In the genomic region with DNA sequence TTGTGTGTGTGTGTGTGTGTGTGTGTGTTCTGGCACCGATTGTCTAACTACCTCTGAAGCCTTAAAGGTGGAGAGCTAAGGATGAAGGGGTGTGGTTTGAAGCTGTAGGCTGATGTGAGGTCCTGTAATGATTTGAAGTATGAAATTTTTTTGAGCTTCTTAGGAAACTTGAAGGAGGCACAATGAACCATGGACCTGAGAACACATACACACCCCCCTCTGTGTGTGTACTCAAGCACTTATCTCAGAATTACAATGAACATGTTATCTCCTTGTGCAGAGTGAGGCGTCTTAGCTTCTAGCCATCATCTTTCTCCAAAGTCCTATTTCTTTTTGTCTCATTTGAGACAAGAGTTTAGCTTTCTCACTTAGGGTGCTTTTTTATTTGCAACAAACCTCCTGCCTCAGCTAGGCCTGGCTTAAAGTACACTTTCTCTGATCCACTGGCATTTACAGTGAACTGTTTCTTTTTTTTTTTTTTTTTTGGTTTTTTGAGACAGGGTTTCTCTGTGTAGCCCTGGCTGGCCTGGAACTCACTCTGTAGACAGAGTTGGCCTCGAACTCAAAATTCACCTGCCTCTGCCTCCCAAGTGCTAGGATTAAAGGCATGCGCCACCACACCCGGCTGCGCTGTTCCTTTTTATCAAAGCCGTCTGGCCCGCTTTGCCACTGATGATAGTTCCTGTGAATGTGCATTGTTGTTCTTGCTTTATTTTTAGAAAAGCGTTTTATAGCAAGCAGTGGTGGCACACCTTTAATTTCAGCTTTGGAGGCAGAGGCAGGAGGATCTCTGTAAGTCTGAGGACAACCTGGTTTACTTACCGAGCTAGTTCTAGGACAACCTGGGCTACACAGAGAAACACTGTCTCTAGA, we compare ENCODE assay signal across 8 mouse cellular contexts. TPM values are rescaled to one million over a fixed set of nuclear protein-coding genes. Genes with fewer than 3 reads are reported as not detected.
A peak's percentile ranks its signal among the peaks of the same experiment; 100 is the strongest.
DNase-seq lines count a peak whose midpoint lies in the region; ATAC-seq lines count a peak whose summit lies in the region.

No protein-coding gene starts in this region.

- no peak for ATAC-seq in megakaryocyte, adult 5-6 weeks (ENCODE audit: poor library complexity, severe bottlenecking)
- ATAC-seq in embryonic facial prominence, embryonic 15.5 days (ENCODE audit: insufficient number of reproducible peaks, low FRiP score, low TSS enrichment, low read depth) = no peak
- no peak for ATAC-seq in limb, embryonic 15.5 days (ENCODE audit: insufficient number of reproducible peaks, low FRiP score, low TSS enrichment, low read depth)
- ATAC-seq in stomach, embryonic 14.5 days (ENCODE audit: insufficient number of reproducible peaks, insufficient read depth, low FRiP score, low read depth) = peak; percentile 20

- no peaks in the 10 kb centered on the region for H3K27me3 ChIP-seq in megakaryocyte, embryonic 14.5 days (replicated peaks)
- no peaks in the 10 kb centered on the region for H3K27me3 ChIP-seq in embryonic facial prominence, embryonic 15.5 days
- H3K27me3 ChIP-seq in limb, embryonic 15.5 days = no peaks in the 10 kb centered on the region
- no peaks in the 10 kb centered on the region for H3K27me3 ChIP-seq in stomach, embryonic 14.5 days (ENCODE audit: control insufficient read depth, insufficient read depth, low read length)

- H3K4me3 ChIP-seq in megakaryocyte, embryonic 14.5 days (replicated peaks) = peak overlapping the region; percentile 91
- H3K4me3 ChIP-seq in embryonic facial prominence, embryonic 15.5 days (replicated peaks) = peak overlapping the region; percentile 47
- H3K4me3 ChIP-seq in limb, embryonic 15.5 days = peak overlapping the region; percentile 48
- peak overlapping the region; percentile 34; the same call in 1 of the 2 replicates for H3K4me3 ChIP-seq in stomach, embryonic 14.5 days (ENCODE audit: low read depth, low read length)

- intact Hi-C loops in left cerebral cortex, postnatal 25 days (cut with DNase I) = no loop called here

- peak overlapping the region; percentile 73 for H3K4me2 ChIP-seq in embryonic facial prominence, embryonic 15.5 days (replicated peaks)
- peak overlapping the region; percentile 75 for H3K4me2 ChIP-seq in limb, embryonic 15.5 days
- H3K4me2 ChIP-seq in stomach, embryonic 14.5 days (replicated peaks; ENCODE audit: low read depth, low read length) = peak overlapping the region; percentile 41

- H3K36me3 ChIP-seq in megakaryocyte, embryonic 14.5 days (replicated peaks; ENCODE audit: low read length) = peaks cover 18% of the 10 kb centered on the region
- no peaks in the 10 kb centered on the region for H3K36me3 ChIP-seq in embryonic facial prominence, embryonic 15.5 days
- no peaks in the 10 kb centered on the region for H3K36me3 ChIP-seq in limb, embryonic 15.5 days
- H3K36me3 ChIP-seq in stomach, embryonic 14.5 days (ENCODE audit: control insufficient read depth, insufficient read depth, low read length) = no peaks in the 10 kb centered on the region

- peak overlapping the region; percentile 90 for H3K27ac ChIP-seq in embryonic facial prominence, embryonic 15.5 days (replicated peaks)
- H3K27ac ChIP-seq in limb, embryonic 15.5 days = peak overlapping the region; percentile 86
- H3K27ac ChIP-seq in stomach, embryonic 14.5 days (ENCODE audit: low read length) = peak overlapping the region; percentile 87

- DNase-seq in cerebellum, adult 8-10 months = no peak
- DNase-seq in left cerebral cortex, postnatal 25 days (ENCODE audit: low spot score in 2 of 2) = no peak
- no peak for DNase-seq in urinary bladder, postnatal 25 days (ENCODE audit: low spot score)

- H3K4me1 ChIP-seq in megakaryocyte, embryonic 14.5 days = peaks cover 83% of the 10 kb centered on the region
- peaks cover 36% of the 10 kb centered on the region for H3K4me1 ChIP-seq in embryonic facial prominence, embryonic 15.5 days
- peaks cover 34% of the 10 kb centered on the region for H3K4me1 ChIP-seq in limb, embryonic 15.5 days
- H3K4me1 ChIP-seq in stomach, embryonic 14.5 days (ENCODE audit: control insufficient read depth, insufficient read depth, low read length) = peaks cover 14% of the 10 kb centered on the region

- H3K9ac ChIP-seq in embryonic facial prominence, embryonic 15.5 days = no peak overlapping the region
- no peak overlapping the region for H3K9ac ChIP-seq in limb, embryonic 15.5 days
- H3K9ac ChIP-seq in stomach, embryonic 14.5 days (replicated peaks; ENCODE audit: low read depth, low read length) = no peak overlapping the region

- no peaks in the 10 kb centered on the region for H3K9me3 ChIP-seq in megakaryocyte, embryonic 14.5 days
- H3K9me3 ChIP-seq in embryonic facial prominence, embryonic 15.5 days (replicated peaks) = no peaks in the 10 kb centered on the region
- no peaks in the 10 kb centered on the region for H3K9me3 ChIP-seq in limb, embryonic 15.5 days
- no peaks in the 10 kb centered on the region for H3K9me3 ChIP-seq in stomach, embryonic 14.5 days (ENCODE audit: control insufficient read depth, low read depth, low read length)

- 75% methylated on average over 10 of the region's 10 CpGs for WGBS in embryonic facial prominence, embryonic 15.5 days
- WGBS in limb, embryonic 15.5 days = 78% methylated on average over 10 of the region's 10 CpGs
- WGBS in stomach, embryonic 14.5 days = 73% methylated on average over 10 of the region's 10 CpGs

RNA-seq across cellular contexts. Expression of gene Bcat2, which starts 1.1 kb away (rescaled TPM):
- polyA plus RNA-seq in megakaryocyte, embryonic 14.5 days (2012; ENCODE audit: insufficient read depth, low replicate concordance) = 20.6 and 56.4 TPM in 2 replicates
- 24.6 and 26.6 TPM in 2 replicates for total RNA-seq in megakaryocyte, adult 5-6 weeks (2015)
- 16.7 and 24.1 TPM in 2 replicates for total RNA-seq in megakaryocyte, adult 5-6 weeks (2017)
- polyA plus RNA-seq in embryonic facial prominence, embryonic 15.5 days (2015; fragmentation: Nextera tagmentation; extraction: Ambion mirVana) = 63.0 and 65.1 TPM in 2 replicates
- 63.4 and 64.4 TPM in 2 replicates for polyA plus RNA-seq in limb, embryonic 15.5 days (2015; fragmentation: Nextera tagmentation; extraction: Ambion mirVana)
- 61.6 and 63.4 TPM in 2 replicates for polyA plus RNA-seq in stomach, embryonic 14.5 days (2014; fragmentation: Nextera tagmentation; extraction: Ambion mirVana)
- total RNA-seq in left cerebral cortex, postnatal 25 days (2021) = 10 to 100 TPM; 23.0 to 23.6 TPM

RNA-seq across cellular contexts. Expression of gene Hsd17b14, which starts 14.1 kb away (rescaled TPM):
- 4.9 and 6.8 TPM in 2 replicates for polyA plus RNA-seq in megakaryocyte, embryonic 14.5 days (2012; ENCODE audit: insufficient read depth, low replicate concordance)
- total RNA-seq in megakaryocyte, adult 5-6 weeks (2015) = 0.25 TPM in 1 of 2 replicates, not detected in the other
- total RNA-seq in megakaryocyte, adult 5-6 weeks (2017) = not detected in 2 replicates
- 2.1 and 3.3 TPM in 2 replicates for polyA plus RNA-seq in embryonic facial prominence, embryonic 15.5 days (2015; fragmentation: Nextera tagmentation; extraction: Ambion mirVana)
- polyA plus RNA-seq in limb, embryonic 15.5 days (2015; fragmentation: Nextera tagmentation; extraction: Ambion mirVana) = 0.74 and 1.1 TPM in 2 replicates
- 1.8 and 1.9 TPM in 2 replicates for polyA plus RNA-seq in stomach, embryonic 14.5 days (2014; fragmentation: Nextera tagmentation; extraction: Ambion mirVana)
- under 1 TPM in 1 of 2 experiments, not detected in 1; 0.25 TPM for total RNA-seq in left cerebral cortex, postnatal 25 days (2021)

RNA-seq across cellular contexts. Expression of gene Plekha4, which starts 42.7 kb away (rescaled TPM):
- polyA plus RNA-seq in megakaryocyte, embryonic 14.5 days (2012; ENCODE audit: insufficient read depth, low replicate concordance) = 2.9 and 16.4 TPM in 2 replicates
- not detected in 2 replicates for total RNA-seq in megakaryocyte, adult 5-6 weeks (2015)
- 0.24 TPM in 1 of 2 replicates, not detected in the other for total RNA-seq in megakaryocyte, adult 5-6 weeks (2017)
- 7.5 and 7.6 TPM in 2 replicates for polyA plus RNA-seq in embryonic facial prominence, embryonic 15.5 days (2015; fragmentation: Nextera tagmentation; extraction: Ambion mirVana)
- 5.7 and 6.8 TPM in 2 replicates for polyA plus RNA-seq in limb, embryonic 15.5 days (2015; fragmentation: Nextera tagmentation; extraction: Ambion mirVana)
- 1.5 and 2.6 TPM in 2 replicates for polyA plus RNA-seq in stomach, embryonic 14.5 days (2014; fragmentation: Nextera tagmentation; extraction: Ambion mirVana)
- 1 to 10 TPM; 1.2 to 2.7 TPM for total RNA-seq in left cerebral cortex, postnatal 25 days (2021)

RNA-seq across cellular contexts. Expression of gene Ppp1r15a, which starts 42.8 kb away (rescaled TPM):
- polyA plus RNA-seq in megakaryocyte, embryonic 14.5 days (2012; ENCODE audit: insufficient read depth, low replicate concordance) = 361 and 818 TPM in 2 replicates
- total RNA-seq in megakaryocyte, adult 5-6 weeks (2015) = 29.2 and 39.1 TPM in 2 replicates
- 50.0 and 64.7 TPM in 2 replicates for total RNA-seq in megakaryocyte, adult 5-6 weeks (2017)
- polyA plus RNA-seq in embryonic facial prominence, embryonic 15.5 days (2015; fragmentation: Nextera tagmentation; extraction: Ambion mirVana) = 27.5 and 29.6 TPM in 2 replicates
- 22.3 and 26.1 TPM in 2 replicates for polyA plus RNA-seq in limb, embryonic 15.5 days (2015; fragmentation: Nextera tagmentation; extraction: Ambion mirVana)
- polyA plus RNA-seq in stomach, embryonic 14.5 days (2014; fragmentation: Nextera tagmentation; extraction: Ambion mirVana) = 12.7 and 18.3 TPM in 2 replicates
- total RNA-seq in left cerebral cortex, postnatal 25 days (2021) = 10 to 100 TPM; 22.0 to 22.2 TPM

RNA-seq across cellular contexts. Expression of gene Fgf21, which starts 46.5 kb away (rescaled TPM):
- not detected in 2 replicates for polyA plus RNA-seq in megakaryocyte, embryonic 14.5 days (2012; ENCODE audit: insufficient read depth, low replicate concordance)
- total RNA-seq in megakaryocyte, adult 5-6 weeks (2015) = not detected in 2 replicates
- not detected in 2 replicates for total RNA-seq in megakaryocyte, adult 5-6 weeks (2017)
- polyA plus RNA-seq in embryonic facial prominence, embryonic 15.5 days (2015; fragmentation: Nextera tagmentation; extraction: Ambion mirVana) = 0.95 and 1.2 TPM in 2 replicates
- 0.58 and 0.93 TPM in 2 replicates for polyA plus RNA-seq in limb, embryonic 15.5 days (2015; fragmentation: Nextera tagmentation; extraction: Ambion mirVana)
- polyA plus RNA-seq in stomach, embryonic 14.5 days (2014; fragmentation: Nextera tagmentation; extraction: Ambion mirVana) = 0.36 and 0.55 TPM in 2 replicates
- not detected for total RNA-seq in left cerebral cortex, postnatal 25 days (2021)

Comparison
In these comparisons a context has a peak if more than half of its experiments do, and no peak if none do; other contexts are left out.
1. H3K4me3 ChIP-seq: peak in every context shown above with its lines; median percentile 91 in megakaryocyte, embryonic 14.5 days; 48 in limb, embryonic 15.5 days; 47 in embryonic facial prominence, embryonic 15.5 days; 34 in stomach, embryonic 14.5 days.